Mouse (Mus musculus): ENCODE measurements around the gene Skida1.

Gene Skida1

DNA sequence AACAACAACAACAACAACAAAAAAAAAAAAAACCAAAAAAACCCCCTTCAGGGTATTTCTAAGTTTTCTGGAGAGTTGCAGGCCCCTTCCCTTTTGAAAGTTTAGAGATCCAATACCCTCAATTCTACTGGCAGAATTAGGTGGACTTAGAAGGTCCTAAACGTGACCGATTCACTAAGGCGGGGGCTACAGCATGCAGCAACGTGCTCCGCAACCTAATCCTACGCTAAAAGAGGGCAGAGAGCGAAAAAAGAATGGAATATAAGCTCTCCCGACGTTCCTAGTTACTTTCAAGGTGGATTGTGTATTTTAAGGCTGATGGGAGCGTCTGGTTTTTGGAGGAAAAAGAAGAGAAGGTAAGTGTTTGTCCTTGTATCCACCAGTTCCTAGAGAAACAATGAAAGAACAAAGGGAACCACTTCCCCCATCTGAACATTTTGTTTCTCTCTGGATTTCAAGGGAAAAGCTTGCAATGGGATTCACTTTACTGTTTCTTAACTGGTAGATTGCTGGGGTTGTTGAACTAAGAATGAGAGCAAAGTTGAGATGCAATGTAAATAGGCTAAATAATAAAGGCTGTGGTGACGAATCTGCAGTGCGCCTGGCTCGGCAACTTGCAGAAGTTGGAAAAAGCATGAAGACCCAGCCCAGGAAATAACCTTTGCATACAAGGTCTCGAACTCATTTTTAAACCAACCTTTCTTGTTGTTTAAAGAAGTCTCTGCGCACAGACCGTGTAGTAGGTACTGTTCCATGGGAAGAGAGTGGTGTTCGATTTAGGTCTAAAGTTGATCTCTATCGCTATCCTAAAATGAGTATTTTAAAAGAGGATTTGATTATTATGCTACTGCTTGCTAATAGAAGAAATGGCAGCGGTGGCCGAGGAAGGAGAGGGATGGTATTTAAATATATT, 6.4 kb upstream of the Skida1 start, which contains the start of gene Mllt10:
Gene Mllt10, plus strand, starts transcription at position 222 of the 913 bp plus-strand sequence.
- no peak for DNase-seq

DNA sequence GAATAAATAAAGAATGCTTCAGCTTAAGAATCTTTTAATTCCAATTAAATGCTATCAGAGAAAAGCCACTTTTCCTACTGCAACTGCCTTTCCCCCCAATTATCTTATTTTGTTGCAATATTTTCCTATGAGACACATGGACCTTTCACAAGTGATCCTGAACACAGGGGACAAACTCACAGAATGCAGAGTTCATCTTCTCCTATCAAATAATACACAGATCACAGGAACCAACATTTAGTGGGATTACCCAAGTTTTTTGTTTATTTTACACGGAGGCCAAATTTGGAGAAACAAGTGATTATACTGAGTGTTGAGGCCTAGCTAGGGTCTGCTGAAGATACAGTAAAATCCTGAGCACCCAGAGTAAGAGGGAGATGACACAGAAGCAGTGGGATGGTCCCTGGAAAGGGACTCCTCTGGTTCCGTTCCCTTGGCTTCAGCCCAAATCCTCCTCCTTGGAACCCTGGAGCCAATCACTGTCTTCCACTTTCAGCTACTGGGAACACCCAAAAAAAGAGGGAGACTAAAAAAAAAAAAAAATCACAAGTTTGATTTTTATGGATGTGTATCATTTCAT, 5.2 kb upstream of the Skida1 start:
- DNase-seq: peak; percentile 71

DNA sequence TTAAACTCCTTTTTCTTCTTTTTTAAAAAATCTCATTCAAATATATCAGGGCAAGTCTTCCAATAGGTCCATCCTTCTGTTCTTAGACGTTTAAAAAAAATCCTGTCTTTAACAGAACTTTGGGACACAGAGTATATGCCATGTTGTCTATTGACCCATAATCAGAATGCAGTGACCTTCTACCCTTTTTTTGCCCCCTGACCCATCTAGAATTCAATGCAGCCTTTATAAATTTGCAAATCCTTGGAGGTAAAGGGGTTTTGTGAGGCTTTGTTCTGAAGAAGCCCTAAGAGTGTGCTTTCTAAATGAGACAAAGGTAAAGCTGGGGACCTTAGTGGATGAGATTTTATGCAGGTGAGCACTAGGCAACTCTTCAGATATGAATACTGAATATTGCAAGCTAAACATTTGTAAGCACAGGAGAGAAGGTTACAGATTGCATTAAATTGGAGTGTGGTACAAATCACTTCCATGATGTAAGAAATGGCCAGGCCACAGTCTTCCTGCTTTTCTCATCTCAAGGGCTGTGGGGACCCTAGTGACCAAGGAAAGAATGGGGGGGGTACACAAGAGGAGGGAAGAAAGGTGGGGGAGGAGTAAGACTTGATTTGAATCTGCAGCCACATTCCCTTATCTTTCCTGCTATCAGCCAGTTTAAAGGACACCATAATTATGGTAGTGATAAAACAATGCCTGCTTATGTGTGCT, 4.5 kb upstream of the Skida1 start:
- DNase-seq: no peak

DNA sequence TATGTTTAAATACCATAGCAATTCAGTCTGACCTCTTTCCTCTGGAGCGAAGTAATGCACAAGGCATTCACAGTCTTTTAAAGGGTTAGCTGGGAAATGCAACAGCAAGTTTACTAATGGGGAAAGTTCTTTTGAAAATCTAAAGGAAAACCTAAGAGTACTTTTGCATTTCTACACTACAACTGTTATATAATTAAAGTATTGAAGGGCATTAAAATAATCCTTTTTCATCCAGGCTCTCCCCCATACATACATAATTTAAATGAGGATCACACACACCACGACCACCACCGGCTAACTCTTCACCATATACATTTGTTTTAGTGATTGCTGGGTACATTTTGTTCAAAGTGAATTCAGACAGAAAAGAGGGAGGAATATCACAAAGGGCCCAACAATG, 3.7 kb upstream of the Skida1 start:
- DNase-seq: no peak

DNA sequence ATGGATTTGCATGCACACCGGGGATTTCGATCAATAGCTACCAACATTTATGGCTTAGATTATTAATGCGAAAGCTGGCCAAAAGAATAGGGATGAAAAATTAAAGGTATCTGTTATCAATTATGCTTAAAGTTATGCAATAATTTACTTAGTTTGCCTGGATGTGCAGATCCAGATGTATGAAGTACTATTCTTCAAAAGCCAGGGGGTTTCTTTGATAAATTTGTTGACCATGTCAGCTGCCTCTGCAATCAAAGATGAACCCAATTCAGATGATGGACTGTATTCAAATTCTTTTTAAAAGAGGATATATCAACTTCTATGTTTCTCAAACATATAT, 3.0 kb upstream of the Skida1 start:
- no peak for DNase-seq

DNA sequence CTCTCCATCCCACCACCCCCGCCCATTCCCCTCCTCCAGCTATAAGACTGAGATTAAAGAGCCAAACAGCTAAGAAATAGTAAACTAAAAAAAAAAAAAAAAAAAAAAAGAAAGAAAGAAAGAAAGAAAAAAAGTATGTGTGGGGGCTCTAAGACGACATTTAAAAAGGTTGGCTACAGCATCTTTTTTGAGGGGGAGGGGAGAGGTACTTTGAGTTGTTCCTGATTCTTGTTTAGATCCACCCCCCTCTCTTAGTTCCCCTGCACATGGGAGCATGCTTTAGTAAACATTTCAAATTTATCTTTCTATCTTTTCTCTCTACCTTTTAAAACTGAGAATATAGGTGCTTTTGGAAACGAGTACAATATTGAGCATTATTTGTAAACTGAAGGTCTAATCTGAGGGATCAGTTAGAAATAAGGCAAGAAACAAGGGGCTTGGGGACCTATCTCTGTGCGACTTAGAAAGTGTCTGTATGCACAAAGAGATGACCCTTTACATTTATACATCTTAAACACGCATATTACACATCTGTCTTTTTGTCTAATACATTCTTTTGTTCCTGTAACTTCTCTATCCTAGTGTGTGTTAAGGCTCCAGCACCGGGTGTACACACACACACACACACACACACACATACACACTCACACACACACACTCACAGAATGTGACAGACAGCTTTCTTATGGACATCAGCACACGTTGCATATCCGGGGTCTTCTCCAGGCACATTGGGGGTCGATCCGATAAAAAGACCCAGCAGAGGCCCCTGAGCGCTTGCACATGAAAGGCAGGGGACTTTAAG, 2.4 kb upstream of the Skida1 start:
- no peak for DNase-seq

DNA sequence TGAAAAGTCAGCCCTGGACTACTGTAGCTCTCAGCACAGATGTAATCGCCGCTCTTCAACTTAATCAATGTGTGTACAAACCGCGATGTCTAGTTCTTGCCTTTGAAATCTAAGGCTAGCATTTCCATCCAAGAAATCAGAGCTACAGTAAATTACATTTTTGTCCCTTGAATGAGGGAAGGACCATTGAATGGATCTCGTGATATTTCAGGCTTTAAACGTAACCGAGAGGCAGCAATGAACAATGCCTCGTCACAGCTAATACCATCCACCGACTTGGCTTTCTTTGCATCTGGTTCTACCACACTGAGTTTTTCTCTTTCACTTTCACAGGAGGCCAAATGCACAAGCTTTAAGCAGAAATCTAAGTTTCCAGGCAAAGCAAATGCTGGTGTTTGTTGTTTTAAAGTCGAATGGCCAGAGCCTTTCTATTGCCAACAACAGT, 1.7 kb upstream of the Skida1 start:
- DNase-seq: no peak

DNA sequence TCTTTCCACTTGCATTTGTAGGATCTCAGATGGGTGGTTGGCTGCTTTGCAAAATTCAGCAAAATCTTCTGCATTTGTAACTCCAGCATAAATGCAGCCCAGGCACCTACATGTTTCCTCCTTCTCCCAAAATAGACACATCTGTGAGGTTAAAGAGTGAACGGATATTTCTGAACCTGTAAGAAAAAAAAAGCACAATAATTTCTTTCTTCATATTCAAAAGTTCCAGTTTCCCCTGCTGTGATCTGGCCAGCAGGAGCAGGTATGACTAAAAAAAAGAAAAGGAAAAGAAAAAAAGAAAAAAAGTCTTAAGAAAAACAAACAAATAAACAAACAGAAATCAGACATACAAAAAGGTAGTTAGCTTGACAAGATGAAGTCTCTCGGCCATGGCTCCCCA, 1.2 kb upstream of the Skida1 start:
- DNase-seq: no peak

DNA sequence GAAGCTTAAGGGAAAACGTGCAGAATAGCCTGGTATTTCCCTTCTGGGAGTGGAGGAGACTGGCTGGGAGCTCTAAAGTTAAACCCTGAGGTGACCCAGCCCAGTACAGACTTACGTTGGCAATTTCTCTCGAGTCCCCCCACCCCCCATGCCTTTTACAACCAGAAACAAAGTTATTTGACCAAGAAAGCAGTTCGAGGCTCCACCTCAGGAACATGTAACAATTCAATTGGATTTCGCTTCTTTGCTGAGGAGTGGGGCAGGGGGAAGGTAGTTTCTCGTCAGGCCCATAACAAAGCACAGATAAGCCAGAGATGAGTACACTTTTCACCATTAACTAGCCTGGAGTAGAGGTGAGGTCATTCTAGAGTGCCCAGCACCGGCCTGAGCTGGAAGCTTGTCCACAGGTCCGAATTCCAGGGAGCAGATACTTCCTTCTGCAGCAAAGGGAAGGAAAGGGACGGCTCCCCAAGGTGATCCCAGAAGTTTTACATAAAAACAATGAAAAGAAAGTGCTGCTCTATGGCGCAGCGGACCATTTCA, 499 bp upstream of the Skida1 start:
- no peak for DNase-seq

DNA sequence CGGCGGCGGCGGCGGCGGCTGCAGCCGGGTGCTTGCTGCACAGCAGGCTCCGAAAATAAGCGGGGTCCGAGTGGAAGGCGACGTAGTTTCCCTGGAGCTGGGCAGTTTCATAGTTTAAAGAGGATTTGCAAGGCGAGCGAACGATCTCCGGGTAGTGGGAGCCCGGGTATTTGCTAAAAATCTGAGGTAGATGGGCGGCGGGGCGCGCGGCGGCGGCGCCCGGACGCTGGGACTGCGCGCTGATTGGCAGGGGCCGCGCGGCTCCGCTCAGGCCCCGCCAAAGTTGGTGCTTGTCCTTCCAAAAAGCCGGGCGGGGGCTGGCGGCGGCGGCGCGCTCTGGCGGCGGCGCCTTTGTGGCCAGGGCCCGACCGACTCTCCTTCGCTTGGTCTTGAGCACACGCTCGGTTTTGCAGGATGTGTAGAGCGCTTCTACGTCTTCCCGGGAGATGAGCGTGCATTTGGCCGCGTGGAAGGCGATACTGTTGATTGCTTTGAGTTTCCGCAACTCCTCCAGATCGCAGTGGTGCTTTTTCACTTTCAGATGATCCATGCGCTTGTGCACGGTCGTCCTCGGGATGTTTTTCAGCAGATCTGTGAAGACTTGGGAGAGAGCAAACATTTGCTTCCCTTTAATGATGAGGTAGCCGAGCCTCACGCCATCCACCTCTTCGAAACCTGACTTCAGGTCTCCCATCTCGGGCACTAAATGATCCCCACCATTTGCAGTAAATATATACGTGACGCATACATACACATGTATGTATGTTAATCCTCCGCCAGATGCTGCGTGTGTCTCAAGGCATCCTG, 1.0 kb downstream of the Skida1 start:
- peak; percentile 80 for DNase-seq

DNA sequence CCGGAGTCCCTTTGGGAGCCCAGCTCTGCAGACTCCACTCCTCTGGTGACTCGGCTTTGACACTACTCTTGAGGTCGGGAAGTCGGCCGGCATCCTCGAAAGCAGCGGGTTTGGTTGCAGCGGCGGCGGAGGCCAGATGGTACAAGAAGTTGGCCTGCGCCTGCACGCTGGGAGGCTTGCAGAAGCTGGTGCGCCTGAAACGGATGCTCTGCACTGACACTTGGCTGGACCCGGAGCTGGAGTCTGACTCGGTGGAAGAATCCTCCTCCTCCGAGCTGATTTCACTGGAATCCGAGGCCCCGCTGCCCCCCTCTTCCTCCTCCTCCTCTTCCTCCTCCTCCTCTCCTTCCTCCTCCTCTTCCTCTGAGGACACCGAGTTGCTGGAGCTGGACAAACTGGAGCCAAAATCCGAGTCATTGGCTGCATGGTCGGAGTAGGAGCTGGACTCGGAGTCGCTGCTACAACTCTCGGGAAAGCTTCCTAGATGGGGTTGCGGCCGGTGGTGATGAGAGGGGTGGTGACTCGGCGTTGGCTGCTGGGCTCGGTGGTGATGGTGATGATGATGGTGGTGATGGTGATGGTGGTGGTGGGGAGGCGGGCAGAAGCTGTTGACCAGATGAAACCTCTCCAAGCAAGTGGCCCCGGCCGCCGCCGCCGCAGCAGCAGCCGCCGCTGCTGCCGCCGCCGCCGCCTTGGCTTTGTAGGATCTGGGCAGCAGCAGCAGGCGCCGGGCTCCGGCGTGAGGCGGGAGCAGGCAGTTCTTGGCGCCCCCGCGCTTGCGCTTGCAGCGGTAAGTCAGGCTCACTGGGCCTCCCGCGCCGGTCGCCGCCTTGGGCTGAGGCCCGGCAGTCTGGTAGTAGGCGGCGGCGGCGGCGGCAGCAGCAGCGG, 1.8 kb downstream of the Skida1 start:
- DNase-seq: peak; percentile 70

DNA sequence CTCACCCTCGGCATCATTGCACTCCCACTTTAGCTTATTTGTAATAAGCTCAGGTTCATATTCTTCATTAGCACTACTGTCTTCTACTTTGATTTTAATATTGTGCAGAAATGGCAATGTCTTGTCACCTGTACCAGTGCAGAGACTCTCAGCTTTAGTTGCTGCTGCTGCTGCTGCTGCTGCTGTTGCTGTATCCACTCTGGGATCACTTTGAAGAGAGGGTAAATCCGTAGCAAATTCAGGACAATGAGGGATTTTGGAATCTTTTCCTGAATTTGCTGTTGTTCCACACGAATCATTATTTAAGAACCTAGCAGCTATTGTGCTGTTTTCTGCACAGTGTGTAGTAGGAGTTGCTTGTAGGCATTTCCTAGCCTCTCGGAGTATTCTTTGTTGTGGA, 2.7 kb downstream of the Skida1 start:
- no peak for DNase-seq

DNA sequence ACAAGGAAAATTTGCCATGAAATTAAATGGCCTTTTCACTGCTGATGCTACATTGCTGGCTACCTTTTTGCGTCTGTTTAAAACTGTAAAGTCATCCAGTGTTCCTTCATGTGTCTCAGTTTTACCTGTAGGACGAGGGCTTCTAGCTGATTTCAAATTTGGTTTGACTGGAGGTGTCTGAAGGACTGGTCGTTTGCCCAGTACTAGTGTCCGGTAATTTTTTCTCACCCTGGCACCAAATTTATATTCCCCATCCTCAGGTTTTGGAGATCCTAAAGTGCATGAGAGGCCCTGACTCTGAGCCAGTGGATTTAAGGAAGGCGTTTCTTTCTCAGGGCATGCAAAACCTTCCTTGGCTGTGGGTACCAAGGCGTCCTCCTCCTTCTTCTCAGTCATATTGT, 3.1 kb downstream of the Skida1 start:
- DNase-seq: no peak

DNA sequence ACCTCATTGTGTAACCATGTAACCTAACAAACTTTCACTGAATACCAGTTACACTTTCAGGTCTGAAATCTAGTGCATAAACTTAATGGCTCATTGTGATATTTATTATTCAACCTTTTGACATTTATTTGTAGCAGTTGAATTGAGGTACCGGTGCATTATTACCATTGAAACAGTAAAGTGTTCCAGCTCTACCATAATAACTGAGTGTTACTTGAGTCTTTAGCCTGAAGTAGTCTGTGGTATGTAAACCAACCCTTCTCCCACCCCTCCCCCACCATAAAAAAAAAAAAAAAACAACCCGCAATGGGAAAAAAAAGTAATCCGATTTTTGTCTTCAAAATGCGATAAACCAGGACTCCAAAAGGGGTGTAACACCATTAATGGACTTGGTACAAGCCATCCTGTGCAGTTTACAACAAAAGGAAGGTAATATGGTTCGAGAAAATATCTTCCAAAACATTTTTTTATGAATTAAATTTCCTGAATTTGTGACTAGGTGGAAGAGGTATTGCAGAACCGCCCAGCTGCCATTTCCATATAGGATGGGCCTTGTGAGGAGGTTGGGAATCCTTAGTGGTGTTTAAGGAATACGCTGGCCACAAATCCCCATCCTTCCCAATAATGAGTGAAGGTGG, 3.6 kb downstream of the Skida1 start:
- DNase-seq: no peak

DNA sequence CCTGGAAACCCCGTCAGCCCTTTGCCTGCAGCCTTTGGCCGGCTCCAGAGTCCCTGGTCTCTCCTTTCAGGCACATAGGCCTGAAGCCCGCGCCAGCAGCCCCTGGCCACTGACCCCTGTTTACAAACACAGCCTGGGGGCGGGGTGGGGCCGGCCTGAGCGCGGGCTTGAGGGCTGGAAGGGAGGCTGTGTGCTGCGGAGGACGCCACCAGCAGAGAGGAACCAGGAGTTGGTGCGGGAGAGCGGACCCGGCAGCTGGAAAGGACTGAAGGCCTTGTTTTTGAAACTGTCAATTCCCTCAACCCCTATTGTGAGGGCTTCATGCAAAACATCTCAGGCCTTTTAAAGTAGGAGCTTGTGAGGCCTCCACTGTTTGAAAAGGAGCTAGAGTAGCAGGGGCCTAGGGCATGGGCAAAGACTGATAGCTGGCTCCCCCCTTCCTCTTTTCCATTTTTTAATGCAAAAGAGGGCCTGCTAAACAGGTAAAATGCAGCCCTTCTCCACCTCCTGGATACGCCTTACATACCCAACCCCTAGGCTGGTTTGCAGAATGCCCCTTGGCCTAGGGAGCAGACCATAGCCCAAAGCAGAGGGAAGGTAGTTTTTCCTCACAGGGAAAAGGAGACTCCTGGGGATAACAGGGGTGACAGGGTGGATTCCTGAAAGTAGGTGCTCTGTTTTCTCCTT, 7.5 kb downstream of the Skida1 start:
- no peak for DNase-seq

DNA sequence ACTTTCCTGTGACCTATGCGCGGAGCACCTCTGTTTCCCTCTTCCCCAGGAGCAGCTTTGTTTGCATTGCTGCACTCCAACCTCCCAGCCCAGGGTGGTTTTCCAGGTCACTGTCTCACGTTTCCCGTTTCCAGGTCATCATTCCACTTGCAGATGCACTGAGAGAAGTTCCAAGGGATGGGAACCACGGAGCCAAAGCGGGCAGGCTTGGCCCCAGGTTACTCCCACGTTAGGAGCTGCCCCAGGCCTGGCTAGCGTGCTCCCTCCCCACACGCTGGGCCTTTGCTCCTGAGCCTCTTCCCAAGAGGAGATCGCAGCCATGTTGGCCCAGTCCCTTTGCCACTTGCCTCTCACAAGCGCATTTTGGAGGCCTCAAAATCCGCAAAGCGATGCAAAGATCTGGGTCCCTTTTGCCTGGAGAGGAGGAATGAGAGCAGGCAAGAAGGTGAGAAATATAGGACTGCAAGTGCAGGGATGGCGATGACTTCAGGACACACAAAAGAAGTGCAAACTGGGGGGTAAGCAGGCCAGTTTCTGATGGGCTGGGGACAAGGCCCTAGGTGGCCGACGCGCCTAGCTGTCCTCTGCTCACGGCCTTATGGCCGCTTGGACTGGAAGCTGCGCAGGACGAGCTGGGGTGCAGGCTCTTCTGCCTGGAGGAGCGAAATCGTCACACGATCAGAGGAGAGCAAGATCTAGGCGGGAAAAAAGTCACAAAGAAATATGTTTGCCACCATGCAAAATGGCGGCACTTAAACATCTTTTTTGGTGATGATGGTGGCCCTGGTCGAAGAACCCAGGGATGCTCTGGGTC, 8.3 kb downstream of the Skida1 start:
- DNase-seq: no peak

DNA sequence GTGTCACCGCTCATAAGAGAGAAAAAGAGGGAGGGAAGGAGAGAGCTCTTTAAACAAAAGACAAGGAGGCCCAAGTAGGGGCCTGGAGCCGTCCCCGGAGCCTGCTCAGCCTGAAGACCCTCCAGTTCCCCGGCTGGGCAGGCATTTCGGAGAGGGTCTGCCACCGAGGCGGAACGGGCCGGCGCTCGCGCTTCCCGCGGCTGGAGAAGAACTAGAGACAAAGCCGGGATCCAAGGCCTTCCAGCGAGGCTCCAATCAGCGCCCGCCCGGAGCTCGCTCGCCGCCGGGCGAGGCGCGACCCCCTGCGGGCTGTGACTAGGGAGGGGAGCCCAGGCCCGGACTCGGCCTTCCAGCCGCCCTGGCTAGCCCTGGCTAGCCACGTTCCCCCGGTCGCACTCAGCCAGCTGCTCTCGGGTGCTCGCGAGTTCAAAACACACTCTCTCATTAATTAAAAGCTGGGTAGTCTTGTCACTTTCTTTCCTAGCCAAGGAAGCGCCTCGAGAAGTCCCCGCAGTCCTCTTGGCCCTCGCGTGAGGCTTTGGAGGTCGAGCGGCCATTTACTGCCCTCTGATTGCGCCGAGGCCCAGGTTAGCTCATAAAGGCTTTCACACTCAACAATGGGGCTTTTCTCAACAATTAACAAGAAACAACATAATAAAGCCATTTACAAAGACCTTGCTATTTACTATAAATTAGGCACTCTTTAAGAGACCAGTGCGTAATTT, 9.1 kb downstream of the Skida1 start:
- DNase-seq: no peak

DNA sequence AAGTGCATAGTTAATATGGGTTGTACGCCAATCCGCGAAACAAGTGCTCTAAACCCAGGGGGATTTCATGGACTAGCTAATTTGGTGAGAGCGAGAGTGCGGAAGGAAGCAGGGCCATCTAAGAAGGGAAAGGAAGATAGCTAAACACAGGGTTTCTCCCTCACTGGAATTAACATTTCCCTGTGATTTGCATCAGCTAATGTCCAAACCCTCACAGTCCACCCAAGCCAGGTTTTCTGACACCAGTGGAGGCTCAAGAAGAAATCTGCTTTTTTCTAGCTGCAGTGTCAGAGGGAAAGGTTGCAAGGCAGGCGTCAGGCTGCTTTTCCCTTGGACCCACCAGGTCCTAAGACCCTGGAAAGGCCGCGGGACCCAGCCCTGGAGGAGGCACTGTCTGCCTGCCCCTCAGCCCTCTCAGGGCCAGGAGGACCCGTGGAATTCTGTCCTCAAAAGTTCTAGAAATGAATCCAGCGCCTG, 9.9 kb downstream of the Skida1 start:
- no peak for DNase-seq

Data from lung, postnatal 36 days (tissue).